Mouse (Mus musculus): ENCODE results near the gene Ush1c. TPM values are rescaled to one million over a fixed set of nuclear protein-coding genes. Genes with fewer than 3 reads are reported as not detected.

Gene Ush1c
- total RNA-seq (2012; rRNA removed) (not detected in 2 replicates), polyA plus RNA-seq (2012; ENCODE audit: insufficient read depth in 1 of 2, insufficient read length in 2 of 2, low read depth in 1 of 2, low replicate concordance in 2 of 2, missing spikeins in 1 of 2) (not detected)

DNA sequence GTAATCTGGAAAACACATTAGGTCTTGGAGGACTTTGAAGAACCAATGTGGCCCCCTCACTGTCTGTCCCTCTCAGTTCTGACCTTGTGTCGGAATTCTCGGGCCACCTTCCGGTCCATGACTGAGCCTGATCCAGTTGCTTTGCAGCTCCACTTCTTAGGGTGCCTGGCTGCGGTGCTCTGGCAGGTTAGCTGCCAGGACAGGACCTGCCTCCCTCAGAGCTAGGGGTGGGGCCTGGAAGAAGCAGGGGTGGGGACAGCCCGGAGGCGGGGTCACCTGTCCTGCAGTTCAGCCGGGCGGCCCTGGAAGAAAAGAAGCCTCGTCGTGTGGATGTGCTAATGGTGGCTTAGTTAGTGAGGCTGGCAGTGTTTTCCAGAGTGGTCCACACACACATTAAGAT, at the start of gene Ush1c:
TSS of gene Ush1c (minus strand) at position 158 of the 400 bp plus-strand sequence.
- Histone ChIP-seq H3K4me1 (ENCODE audit: control insufficient read depth in 1 of 2, insufficient read depth in 2 of 2, low read length in 2 of 2) (no peaks in the 10 kb centered on the region), H3K27me3 (ENCODE audit: control insufficient read depth in 1 of 2, insufficient read depth in 2 of 2, low read length in 2 of 2) (no peaks in the 10 kb centered on the region)

DNA sequence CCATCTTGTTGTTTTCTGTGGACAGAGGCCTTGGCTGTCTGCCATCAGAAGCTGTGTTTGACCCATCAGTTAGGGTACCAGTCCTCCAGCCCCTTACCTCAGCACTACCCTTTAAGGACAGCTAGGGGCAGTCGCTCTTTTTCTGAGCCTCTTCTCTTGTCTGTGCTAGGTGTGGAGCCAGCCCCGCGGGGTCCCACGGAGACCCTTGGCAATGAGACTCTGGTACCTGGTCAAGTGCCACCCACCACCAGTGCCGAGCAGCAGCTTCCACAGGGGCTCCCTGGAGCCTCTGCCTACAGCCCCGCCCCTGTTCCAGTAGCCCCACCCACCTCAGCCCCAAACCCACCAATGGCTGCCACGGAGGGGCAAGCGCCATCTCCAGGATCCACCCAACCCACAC, 48.7 kb upstream of the Ush1c start:
- H3K9me3 ChIP-seq (replicated peaks; ENCODE audit: insufficient read depth, low read length): no peaks in the 10 kb centered on the region
- no peak overlapping the region for H3K4me3 ChIP-seq (ENCODE audit: control insufficient read depth in 1 of 2, insufficient read depth in 1 of 2, low read depth in 2 of 2, low read length in 2 of 2)
- no peaks in the 10 kb centered on the region for H3K4me1 ChIP-seq (ENCODE audit: control insufficient read depth in 1 of 2, insufficient read depth in 2 of 2, low read length in 2 of 2)
- no peak overlapping the region for H3K27ac ChIP-seq (ENCODE audit: control insufficient read depth, low read depth, low read length)
- H3K27me3 ChIP-seq (ENCODE audit: control insufficient read depth in 1 of 2, insufficient read depth in 2 of 2, low read length in 2 of 2): no peaks in the 10 kb centered on the region
- no peak overlapping the region for H3K9ac ChIP-seq (ENCODE audit: control insufficient read depth, low read depth, low read length, poor library complexity, severe bottlenecking)
- TF ChIP-seq TBP (IDR thresholded peaks at IDR 0.05; ENCODE audit: low read depth, low read length) (no peak), GABPA (IDR thresholded peaks at IDR 0.05; ENCODE audit: low read depth, low read length) (no peak), EP300 (IDR thresholded peaks at IDR 0.05; ENCODE audit: low read depth in 1 of 2, low read length in 2 of 2) (no peak), HCFC1 (IDR thresholded peaks at IDR 0.05; ENCODE audit: low read depth, low read length) (no peak), MYB (IDR thresholded peaks at IDR 0.05; ENCODE audit: low read depth, low read length) (no peak), JUND (IDR thresholded peaks at IDR 0.05; ENCODE audit: low read depth, low read length) (no peak), NRF1 (IDR thresholded peaks at IDR 0.05; ENCODE audit: insufficient read depth, low read depth, low read length, poor library complexity, severe bottlenecking) (no peak), ELF1 (IDR thresholded peaks at IDR 0.05; ENCODE audit: low read depth, low read length) (no peak), ZC3H11A (IDR thresholded peaks at IDR 0.05; ENCODE audit: low read depth, low read length) (no peak), USF1 (IDR thresholded peaks at IDR 0.05; ENCODE audit: low read depth, low read length) (no peak)
- no peaks in the 10 kb centered on the region for H3K79me2 ChIP-seq (ENCODE audit: control insufficient read depth, insufficient read depth, low read length, poor library complexity)
- no peaks in the 10 kb centered on the region for H3K36me3 ChIP-seq (ENCODE audit: control insufficient read depth in 1 of 2, insufficient read depth in 2 of 2, low read length in 2 of 2)
- DNase-seq (ENCODE audit: low read depth, low spot score): no peak

More for the DNA sequence above, at the start of gene Ush1c:
- H3K4me3 ChIP-seq (ENCODE audit: control insufficient read depth in 1 of 2, insufficient read depth in 1 of 2, low read depth in 2 of 2, low read length in 2 of 2): no peak within 1 kb of the TSS
- H3K9me3 ChIP-seq (replicated peaks; ENCODE audit: insufficient read depth, low read length): no peaks in the 10 kb centered on the region
- H3K79me2 ChIP-seq (ENCODE audit: control insufficient read depth, insufficient read depth, low read length, poor library complexity): no peaks in the 10 kb centered on the region
- H3K36me3 ChIP-seq (ENCODE audit: control insufficient read depth in 1 of 2, insufficient read depth in 2 of 2, low read length in 2 of 2): no peaks in the 10 kb centered on the region
- no peak for DNase-seq (ENCODE audit: low read depth, low spot score)
- no peak within 1 kb of the TSS for H3K27ac ChIP-seq (ENCODE audit: control insufficient read depth, low read depth, low read length)
- H3K9ac ChIP-seq (ENCODE audit: control insufficient read depth, low read depth, low read length, poor library complexity, severe bottlenecking): no peak within 1 kb of the TSS
- TF ChIP-seq HCFC1 (IDR thresholded peaks at IDR 0.05; ENCODE audit: low read depth, low read length): no peak
- TF ChIP-seq NRF1 (IDR thresholded peaks at IDR 0.05; ENCODE audit: insufficient read depth, low read depth, low read length, poor library complexity, severe bottlenecking): no peak
- TF ChIP-seq SIN3A (IDR thresholded peaks at IDR 0.05; ENCODE audit: low read length): no peak
- TF ChIP-seq MAX (IDR thresholded peaks at IDR 0.05; ENCODE audit: low read length): no peak
- no peak for TF ChIP-seq MYB (IDR thresholded peaks at IDR 0.05; ENCODE audit: low read depth, low read length)
- TF ChIP-seq TAL1 (IDR thresholded peaks at IDR 0.05; ENCODE audit: low read length): no peak
- TF ChIP-seq CHD2 (IDR thresholded peaks at IDR 0.05; ENCODE audit: low read length): no peak
- TF ChIP-seq ZKSCAN1 (IDR thresholded peaks at IDR 0.05; ENCODE audit: low read depth, low read length): no peak
- TF ChIP-seq NELFE (IDR thresholded peaks at IDR 0.05; ENCODE audit: low read depth, low read length): no peak
